Mouse (Mus musculus) liver, embryonic 12.5 days (tissue): ENCODE measurements around the gene Mink1. TPM values are rescaled to one million over a fixed set of nuclear protein-coding genes. Genes with fewer than 3 reads are reported as not detected.

Experiments used
- ATAC-seq: fragments of 200-750 bp; cut with Nextera tagmentation; 2 replicates; pipeline ENCODE4 v1.8.0; 2017; ENCODE audit warnings: moderate number of reproducible peaks, mild to moderate bottlenecking, moderate library complexity
- H3K27ac ChIP-seq: fragments of 300-500 bp; sonication (generic); 2 replicates; pipeline ENCODE4 v1.5.1; 2016; ENCODE audit warnings: mild to moderate bottlenecking
- H3K27me3 ChIP-seq: fragments of 300-500 bp; sonication (generic); replicated peaks from 2 replicates; pipeline ENCODE4 v1.6.1; 2016; ENCODE audit warnings: mild to moderate bottlenecking, moderate library complexity
- H3K36me3 ChIP-seq: fragments of 300-500 bp; sonication (generic); 2 replicates; pipeline ENCODE4 v1.6.1; 2016; ENCODE audit warnings: mild to moderate bottlenecking, moderate library complexity
- H3K4me1 ChIP-seq: fragments of 300-500 bp; sonication (generic); 2 replicates; pipeline ENCODE4 v1.6.1; 2016
- H3K4me2 ChIP-seq: fragments of 300-500 bp; sonication (generic); 2 replicates; pipeline ENCODE4 v1.6.1; 2016; ENCODE audit warnings: mild to moderate bottlenecking, moderate library complexity
- H3K4me3 ChIP-seq: fragments of 300-500 bp; sonication (generic); 2 replicates; pipeline ENCODE4 v1.5.1; 2016; ENCODE audit warnings: mild to moderate bottlenecking, moderate library complexity
- H3K9ac ChIP-seq: fragments of 300-500 bp; sonication (generic); 2 replicates; pipeline ENCODE4 v1.6.1; 2016; ENCODE audit warnings: mild to moderate bottlenecking, moderate library complexity
- H3K9me3 ChIP-seq: fragments of 300-500 bp; sonication (generic); replicated peaks from 2 replicates; pipeline ENCODE4 v1.6.1; 2016; ENCODE audit warnings: mild to moderate bottlenecking, moderate library complexity
- WGBS: fragments of 180-500 bp; shearing (Covaris S2); methylation state at CpG from one replicate; pipeline ENCODE4 v1.1.7; 2016; ENCODE audit not compliant: insufficient replicate concordance; 5-methylcytosine and 5-hydroxymethylcytosine counted together
- polyA plus RNA-seq: library from polyadenylated mRNA; unstranded; fragments of >200 nt; fragmentation: Nextera tagmentation; extraction: Ambion mirVana; gene quantifications from 2 replicates; pipeline ENCODE4 v1.2.1, GENCODE M21; 2016

The Mink1 gene
- polyA plus RNA-seq, 1 experiment from 2014 or later = 8.3 TPM

GRCm38 (mm10) chr11:70657573-70657972 lies 94.9 kb downstream of the Mink1 start:
- ATAC-seq = no peak
- Histone ChIP-seq H3K9ac (no peak overlapping the region; the same call in 1 of the 2 replicates), H3K36me3 (peaks cover 33% of the 10 kb centered on the region), H3K27me3 (0 out of 2 replicates have a peak, but pooled peaks cover 9% of the 10 kb centered on the region), H3K4me1 (peaks cover 46% of the 10 kb centered on the region), H3K4me3 (no peak overlapping the region), H3K4me2 (0 out of 2 replicates have a peak overlapping the region, but pooled peaks have one; percentile 4), H3K27ac (peak overlapping the region; percentile 99; the same call in 1 of the 2 replicates), H3K9me3 (no peaks in the 10 kb centered on the region)
- 44% methylated on average over 6 of the region's 6 CpGs for WGBS

DNA sequence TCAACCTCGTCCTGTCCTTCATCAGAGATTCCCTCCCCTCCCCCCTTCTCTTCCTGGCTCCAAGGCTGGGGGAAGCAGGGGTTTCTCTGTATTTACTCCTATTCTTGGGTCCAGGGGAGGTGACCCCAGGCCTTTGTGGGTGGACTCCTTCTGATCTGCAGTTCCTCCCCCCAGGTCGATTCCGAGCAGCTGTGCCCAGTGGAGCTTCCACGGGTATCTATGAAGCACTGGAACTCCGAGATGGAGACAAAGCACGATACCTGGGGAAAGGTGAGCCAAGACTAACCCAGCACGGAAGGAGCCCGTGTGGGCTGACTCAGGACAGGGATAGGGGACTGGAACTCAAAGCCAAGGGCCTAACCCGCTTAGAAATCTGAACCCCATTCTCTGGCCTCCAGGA lies 95.3 kb downstream of the Mink1 start:
- 63% methylated on average over 9 of the region's 9 CpGs for WGBS
- H3K4me3 ChIP-seq = no peak overlapping the region

DNA sequence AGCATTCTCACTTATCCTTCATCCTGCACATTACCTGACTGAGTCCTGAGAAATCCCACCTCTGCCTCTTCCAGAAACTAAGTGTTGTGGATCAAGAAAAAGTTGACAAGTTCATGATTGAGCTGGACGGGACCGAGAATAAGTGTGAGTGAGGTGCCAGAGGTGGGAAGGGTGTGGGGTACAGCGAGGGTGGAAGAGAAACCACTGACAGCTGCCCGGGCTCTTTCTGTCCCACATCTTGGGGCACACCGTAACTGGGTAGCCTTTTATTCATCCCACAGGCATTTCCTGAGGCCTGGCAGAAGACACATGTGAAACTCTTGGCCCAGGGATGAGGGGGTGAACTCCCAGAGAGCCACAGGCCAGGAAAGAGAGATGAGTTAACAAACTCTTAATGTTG lies 95.8 kb downstream of the Mink1 start:
- no peak overlapping the region for H3K27ac ChIP-seq
- H3K4me1 ChIP-seq = peaks cover 40% of the 10 kb centered on the region
- H3K4me3 ChIP-seq = no peak overlapping the region
- ATAC-seq = no peak
- 0 out of 2 replicates have a peak, but pooled peaks cover 9% of the 10 kb centered on the region for H3K27me3 ChIP-seq
- H3K4me2 ChIP-seq = no peak overlapping the region
- no peak overlapping the region for H3K9ac ChIP-seq
- WGBS = 76% methylated on average over 5 of the region's 5 CpGs
- H3K36me3 ChIP-seq = peaks cover 36% of the 10 kb centered on the region
- H3K9me3 ChIP-seq = no peaks in the 10 kb centered on the region

More for the DNA sequence above, 95.3 kb downstream of the Mink1 start:
- Histone ChIP-seq H3K27me3 (0 out of 2 replicates have a peak, but pooled peaks cover 9% of the 10 kb centered on the region), H3K4me1 (peaks cover 42% of the 10 kb centered on the region), H3K27ac (no peak overlapping the region), H3K36me3 (peaks cover 33% of the 10 kb centered on the region), H3K9me3 (no peaks in the 10 kb centered on the region), H3K4me2 (0 out of 2 replicates have a peak overlapping the region, but pooled peaks have one; percentile 4), H3K9ac (no peak overlapping the region; the same call in 1 of the 2 replicates)
- ATAC-seq = no peak

DNA sequence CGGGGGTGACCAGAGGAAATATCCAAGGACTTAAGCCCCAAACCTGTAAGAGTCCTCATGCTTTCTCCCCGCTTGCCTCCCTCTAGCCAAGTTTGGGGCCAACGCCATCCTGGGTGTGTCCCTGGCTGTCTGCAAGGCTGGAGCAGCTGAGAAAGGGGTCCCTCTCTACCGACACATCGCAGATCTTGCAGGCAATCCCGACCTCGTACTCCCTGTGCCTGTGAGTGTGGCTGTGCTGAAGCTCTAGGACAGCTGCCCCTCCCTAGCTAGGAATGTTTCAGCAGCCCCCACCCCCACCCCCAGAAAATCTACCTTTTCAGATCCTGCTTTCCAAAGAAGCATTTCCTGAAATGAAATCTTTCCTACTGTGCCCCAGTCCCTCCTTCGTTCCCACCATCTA lies 96.3 kb downstream of the Mink1 start:
- peaks cover 40% of the 10 kb centered on the region for H3K4me1 ChIP-seq
- H3K4me3 ChIP-seq = no peak overlapping the region
- 63% methylated on average over 8 of the region's 8 CpGs for WGBS
- ATAC-seq = no peak
- H3K9me3 ChIP-seq = no peaks in the 10 kb centered on the region
- 0 out of 2 replicates have a peak, but pooled peaks cover 9% of the 10 kb centered on the region for H3K27me3 ChIP-seq
- no peak overlapping the region for H3K27ac ChIP-seq
- peaks cover 40% of the 10 kb centered on the region for H3K36me3 ChIP-seq
- no peak overlapping the region for H3K4me2 ChIP-seq
- H3K9ac ChIP-seq = no peak overlapping the region

DNA sequence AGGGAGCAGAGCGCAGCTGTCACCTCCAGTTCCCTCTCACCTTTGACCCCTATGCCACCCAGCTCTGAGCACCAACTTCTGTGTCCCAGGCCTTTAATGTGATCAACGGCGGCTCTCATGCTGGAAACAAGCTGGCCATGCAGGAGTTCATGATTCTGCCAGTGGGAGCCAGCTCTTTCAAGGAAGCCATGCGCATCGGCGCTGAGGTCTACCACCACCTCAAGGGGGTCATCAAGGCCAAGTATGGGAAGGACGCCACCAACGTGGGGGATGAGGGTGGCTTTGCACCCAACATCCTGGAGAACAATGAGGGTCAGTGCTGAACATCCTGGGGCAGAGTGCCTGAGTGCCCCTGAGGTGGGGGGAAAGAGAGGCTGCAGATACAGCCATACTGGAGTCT lies 97.9 kb downstream of the Mink1 start:
- Histone ChIP-seq H3K27me3 (0 out of 2 replicates have a peak, but pooled peaks cover 9% of the 10 kb centered on the region), H3K4me2 (no peak overlapping the region), H3K4me3 (no peak overlapping the region), H3K36me3 (peaks cover 57% of the 10 kb centered on the region), H3K4me1 (peaks cover 35% of the 10 kb centered on the region), H3K9me3 (no peaks in the 10 kb centered on the region), H3K27ac (no peak overlapping the region), H3K9ac (no peak overlapping the region; the same call in 1 of the 2 replicates)
- 85% methylated on average over 8 of the region's 8 CpGs for WGBS
- no peak for ATAC-seq

DNA sequence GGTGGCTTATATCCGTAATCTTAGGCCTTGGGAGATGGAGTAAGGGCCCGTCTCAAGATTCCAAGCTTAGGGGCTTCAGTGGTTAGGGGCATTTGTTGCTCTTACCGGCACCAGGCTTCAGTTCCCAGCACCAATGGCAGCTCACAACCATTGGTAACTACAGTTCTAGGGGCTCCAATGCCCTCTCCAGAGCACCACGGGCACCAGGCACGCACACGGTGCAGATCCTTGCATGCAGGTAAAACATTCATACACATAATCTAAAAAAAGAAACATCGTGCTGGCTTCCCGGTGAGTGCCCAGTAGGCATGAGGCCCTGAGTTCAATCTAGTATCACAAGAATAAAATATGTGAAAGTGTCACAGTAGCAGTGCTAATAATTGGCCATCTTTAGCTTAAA lies 100.4 kb downstream of the Mink1 start:
- Histone ChIP-seq H3K9me3 (no peaks in the 10 kb centered on the region), H3K9ac (no peak overlapping the region), H3K27me3 (no peaks in the 10 kb centered on the region), H3K4me1 (peaks cover 23% of the 10 kb centered on the region), H3K36me3 (peaks cover 65% of the 10 kb centered on the region), H3K4me2 (no peak overlapping the region), H3K27ac (no peak overlapping the region), H3K4me3 (no peak overlapping the region)
- no peak for ATAC-seq
- WGBS = 83% methylated on average over 8 of the region's 8 CpGs

DNA sequence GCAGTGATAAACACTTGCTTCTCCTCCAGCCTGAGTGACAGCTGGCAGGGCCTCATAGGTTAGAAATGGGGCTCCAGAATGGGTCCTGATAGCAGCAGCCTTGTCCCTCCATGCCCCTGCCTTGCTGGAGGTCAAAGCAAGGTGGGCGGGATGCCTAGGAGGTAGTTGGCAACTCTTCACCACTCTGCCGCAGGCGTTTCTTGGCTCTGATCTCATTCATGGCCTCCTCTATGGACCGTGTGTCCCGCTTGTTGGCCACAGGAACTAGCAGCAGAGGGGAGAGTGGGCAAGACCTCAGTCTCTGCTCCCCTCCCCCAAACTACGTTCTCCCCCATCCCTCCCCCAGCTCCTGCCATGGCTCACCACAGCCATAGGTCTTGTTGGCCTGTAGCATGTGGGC lies 101.3 kb downstream of the Mink1 start:
- ATAC-seq = no peak
- Histone ChIP-seq H3K27me3 (no peaks in the 10 kb centered on the region), H3K9ac (no peak overlapping the region), H3K4me2 (no peak overlapping the region), H3K4me3 (no peak overlapping the region), H3K27ac (no peak overlapping the region), H3K9me3 (no peaks in the 10 kb centered on the region), H3K4me1 (peaks cover 17% of the 10 kb centered on the region), H3K36me3 (peaks cover 65% of the 10 kb centered on the region)
- 93% methylated on average over 6 of the region's 6 CpGs for WGBS

Other genes starting within 250 kb of the Mink1 start
- 0.12 and 0.20 TPM in 2 replicates for gene Alox12e, start 240.3 kb upstream of the Mink1 start, polyA plus RNA-seq
- gene Alox15, start 210.8 kb upstream of the Mink1 start, polyA plus RNA-seq = 0.88 and 1.9 TPM in 2 replicates
- 28.6 and 29.7 TPM in 2 replicates for gene Pelp1, start 152.8 kb upstream of the Mink1 start, polyA plus RNA-seq
- 17.9 and 22.5 TPM in 2 replicates for gene Arrb2, start 130.2 kb upstream of the Mink1 start, polyA plus RNA-seq
- gene Med11, start 111.0 kb upstream of the Mink1 start, polyA plus RNA-seq = 19.7 and 21.7 TPM in 2 replicates
- 0.12 and 0.23 TPM in 2 replicates for gene Zmynd15, start 103.4 kb upstream of the Mink1 start, polyA plus RNA-seq
- 0.87 and 1.1 TPM in 2 replicates for gene Cxcl16, start 102.9 kb upstream of the Mink1 start, polyA plus RNA-seq
- gene Tm4sf5, start 57.6 kb upstream of the Mink1 start, polyA plus RNA-seq = 2.8 and 2.9 TPM in 2 replicates
- 0.42 and 0.44 TPM in 2 replicates for gene Vmo1, start 48.3 kb upstream of the Mink1 start, polyA plus RNA-seq
- gene Gltpd2, start 43.7 kb upstream of the Mink1 start, polyA plus RNA-seq = 15.3 and 17.5 TPM in 2 replicates
- gene Psmb6, start 37.5 kb upstream of the Mink1 start, polyA plus RNA-seq = 415 and 437 TPM in 2 replicates
- not detected in 2 replicates for gene Gm40193, start 29.9 kb upstream of the Mink1 start, polyA plus RNA-seq
- 2.0 and 2.6 TPM in 2 replicates for gene Pld2, start 22.8 kb upstream of the Mink1 start, polyA plus RNA-seq
- not detected in 2 replicates for gene 4930544D05Rik, start 53.0 kb downstream of the Mink1 start, polyA plus RNA-seq
- gene Chrne, start 56.3 kb downstream of the Mink1 start, polyA plus RNA-seq = not detected in 2 replicates
- gene Gp1ba, start 76.2 kb downstream of the Mink1 start, polyA plus RNA-seq = 5.5 and 5.6 TPM in 2 replicates
- gene Rnf167, start 84.4 kb downstream of the Mink1 start, polyA plus RNA-seq = 73.6 and 86.1 TPM in 2 replicates
- 77.3 and 83.3 TPM in 2 replicates for gene Slc25a11, start 84.6 kb downstream of the Mink1 start, polyA plus RNA-seq
- 1,519 and 1,532 TPM in 2 replicates for gene Pfn1, start 91.8 kb downstream of the Mink1 start, polyA plus RNA-seq
- 6.7 and 7.6 TPM in 2 replicates for gene Eno3, start 94.3 kb downstream of the Mink1 start, polyA plus RNA-seq
- gene Spag7, start 106.5 kb downstream of the Mink1 start, polyA plus RNA-seq = 76.8 and 84.5 TPM in 2 replicates
- gene Camta2, start 125.2 kb downstream of the Mink1 start, polyA plus RNA-seq = 6.1 and 6.4 TPM in 2 replicates
- gene Inca1, start 137.3 kb downstream of the Mink1 start, polyA plus RNA-seq = 0.41 and 0.97 TPM in 2 replicates
- 1.0 and 1.1 TPM in 2 replicates for gene Kif1c, start 137.7 kb downstream of the Mink1 start, polyA plus RNA-seq
- gene Zfp3, start 201.3 kb downstream of the Mink1 start, polyA plus RNA-seq = 1.9 and 2.2 TPM in 2 replicates
- 0.26 and 0.41 TPM in 2 replicates for gene Scimp, start 249.7 kb downstream of the Mink1 start, polyA plus RNA-seq